Mouse (Mus musculus) bone marrow, adult 2 months (tissue): ENCODE results near the gene Sdhaf4.

Experiments used
- CTCF ChIP-seq: fragments of 200-500 bp; IDR thresholded peaks from 2 replicates; pipeline ENCODE4 v1.5.1; 2011; ENCODE audit warnings: low read length, control low read depth; ENCODE audit not compliant: control insufficient read depth, insufficient read depth
- POLR2A ChIP-seq: fragments of 200-500 bp; IDR thresholded peaks from 2 replicates; pipeline ENCODE4 v1.6.1; 2011; ENCODE audit warnings: low read depth, mild to moderate bottlenecking, control low read depth, low read length, borderline replicate concordance; ENCODE audit not compliant: control insufficient read depth

GRCm38 (mm10) chr1:23998866-23999265 is 6.6 kb downstream of the Sdhaf4 start:
- TF ChIP-seq CTCF (no peak), POLR2A (no peak)
